Mouse (Mus musculus) MEL (cell line): Measurements from ENCODE around the gene Cops6. TPM values are rescaled to one million over a fixed set of nuclear protein-coding genes. Genes with fewer than 3 reads are reported as not detected.

Experiments used
- DNase-seq: peaks from one replicate; pipeline ENCODE4 v3.0.0; 2011; ENCODE audit warnings: low read depth, low spot score
- H3K27ac ChIP-seq: 2 replicates; pipeline ENCODE4 v1.5.1; 2012; ENCODE audit warnings: low read depth, mild to moderate bottlenecking, control low read depth, low read length, moderate library complexity; ENCODE audit not compliant: control insufficient read depth
- H3K27me3 ChIP-seq, 2 experiments: fragments of 150-350 bp in 1 of 2; sonication (generic) in 1 of 2; 2 replicates each; pipeline ENCODE4 v1.6.1; 2012; ENCODE audit warnings: low read length in 2 of 2, mild to moderate bottlenecking in 2 of 2, improper control_type of control experiment in 1 of 2, moderate library complexity in 1 of 2; ENCODE audit not compliant: insufficient read depth in 2 of 2, control insufficient read depth in 1 of 2
- H3K36me3 ChIP-seq, 2 experiments: 2 replicates each; pipeline ENCODE4 v1.6.1; 2012 to 2014; ENCODE audit warnings: low read length in 2 of 2, improper control_type of control experiment in 1 of 2, inconsistent platforms in 1 of 2, mild to moderate bottlenecking in 1 of 2; ENCODE audit not compliant: insufficient read depth in 2 of 2, control insufficient read depth in 1 of 2
- H3K4me1 ChIP-seq, 2 experiments: fragments of 150-350 bp in 1 of 2; sonication (generic) in 1 of 2; 2 replicates each; pipeline ENCODE4 v1.6.1; 2012; ENCODE audit warnings: low read length in 2 of 2, improper control_type of control experiment in 1 of 2, mild to moderate bottlenecking in 1 of 2; ENCODE audit not compliant: insufficient read depth in 2 of 2, control insufficient read depth in 1 of 2
- H3K4me3 ChIP-seq, 2 experiments: fragments of 150-350 bp in 1 of 2; sonication (generic) in 1 of 2; 2 replicates each; pipeline ENCODE4 v1.5.1; 2012; ENCODE audit warnings: low read depth in 2 of 2, low read length in 2 of 2, mild to moderate bottlenecking in 2 of 2, moderate library complexity in 2 of 2, control low read depth in 1 of 2, improper control_type of control experiment in 1 of 2; ENCODE audit not compliant: control insufficient read depth in 1 of 2, insufficient read depth in 1 of 2
- H3K79me2 ChIP-seq: 2 replicates; pipeline ENCODE4 v1.6.1; 2012; ENCODE audit warnings: mild to moderate bottlenecking, low read length, moderate library complexity; ENCODE audit not compliant: control insufficient read depth, poor library complexity, insufficient read depth
- H3K9ac ChIP-seq: 2 replicates; pipeline ENCODE4 v1.6.1; 2012; ENCODE audit warnings: low read depth, mild to moderate bottlenecking, control low read depth, low read length, moderate library complexity; ENCODE audit not compliant: control insufficient read depth, poor library complexity, severe bottlenecking
- H3K9me3 ChIP-seq: fragments of 150-350 bp; sonication (generic); replicated peaks from 2 replicates; pipeline ENCODE4 v1.6.1; 2012; ENCODE audit warnings: mild to moderate bottlenecking, low read length, improper control_type of control experiment, moderate library complexity; ENCODE audit not compliant: insufficient read depth
- ELF1 ChIP-seq: IDR thresholded peaks from 2 replicates; pipeline ENCODE4 v1.6.1; 2014; ENCODE audit warnings: low read depth, mild to moderate bottlenecking, inconsistent platforms, low read length, improper control_type of control experiment, moderate library complexity
- ETS1 ChIP-seq: IDR thresholded peaks from 2 replicates; pipeline ENCODE4 v1.6.1; 2012; ENCODE audit warnings: low read depth, mild to moderate bottlenecking, inconsistent platforms, low read length, improper control_type of control experiment, moderate library complexity
- HCFC1 ChIP-seq: IDR thresholded peaks from 2 replicates; pipeline ENCODE4 v1.6.1; 2012; ENCODE audit warnings: low read depth, mild to moderate bottlenecking, inconsistent platforms, low read length, improper control_type of control experiment, moderate library complexity
- KAT2A ChIP-seq: conservative IDR thresholded peaks from 2 replicates; pipeline ENCODE4 v1.6.1; 2012; ENCODE audit warnings: low read depth, low read length, improper control_type of control experiment, inconsistent platforms
- MAFK ChIP-seq: IDR thresholded peaks from 2 replicates; pipeline ENCODE4 v1.6.1; 2011; ENCODE audit warnings: low read depth, mild to moderate bottlenecking, low read length, improper control_type of control experiment, borderline replicate concordance
- MXI1 ChIP-seq: IDR thresholded peaks from 2 replicates; pipeline ENCODE4 v1.6.1; 2011; ENCODE audit warnings: mild to moderate bottlenecking, low read depth, low read length, improper control_type of control experiment
- MYB ChIP-seq: IDR thresholded peaks from 2 replicates; pipeline ENCODE4 v1.6.1; 2011; ENCODE audit warnings: mild to moderate bottlenecking, low read depth, low read length, improper control_type of control experiment
- MYC ChIP-seq: IDR thresholded peaks from 2 replicates; pipeline ENCODE4 v1.6.1; 2011; ENCODE audit warnings: low read depth, mild to moderate bottlenecking, low read length, improper control_type of control experiment, moderate library complexity
- NRF1 ChIP-seq: IDR thresholded peaks from 2 replicates; pipeline ENCODE4 v1.6.1; 2014; ENCODE audit warnings: low read depth, mild to moderate bottlenecking, inconsistent platforms, low read length, improper control_type of control experiment, moderate library complexity; ENCODE audit not compliant: poor library complexity, insufficient read depth, severe bottlenecking
- POLR2A ChIP-seq, 2 experiments: IDR thresholded peaks; 2 replicates each; pipeline ENCODE4 v1.6.1; 2011 to 2012; ENCODE audit warnings: low read length in 2 of 2, mild to moderate bottlenecking in 2 of 2, control low read depth in 1 of 2, improper control_type of control experiment in 1 of 2, low read depth in 1 of 2, moderate library complexity in 1 of 2; ENCODE audit not compliant: control insufficient read depth in 1 of 2, insufficient read depth in 1 of 2, poor library complexity in 1 of 2
- POLR2AphosphoS2 ChIP-seq: IDR thresholded peaks from 2 replicates; pipeline ENCODE4 v1.6.1; 2011; ENCODE audit warnings: low read length, improper control_type of control experiment
- SIN3A ChIP-seq: IDR thresholded peaks from 2 replicates; pipeline ENCODE4 v1.6.1; 2012; ENCODE audit warnings: low read length, improper control_type of control experiment, inconsistent platforms
- TAL1 ChIP-seq: IDR thresholded peaks from 2 replicates; pipeline ENCODE4 v1.6.1; 2012; ENCODE audit warnings: mild to moderate bottlenecking, inconsistent platforms, low read length, moderate library complexity, mixed read lengths
- TBP ChIP-seq: IDR thresholded peaks from 2 replicates; pipeline ENCODE4 v1.8.0; 2011; ENCODE audit warnings: low read depth, low read length, improper control_type of control experiment
- UBTF ChIP-seq: IDR thresholded peaks from 2 replicates; pipeline ENCODE4 v1.6.1; 2012; ENCODE audit warnings: low read depth, mild to moderate bottlenecking, inconsistent platforms, low read length, improper control_type of control experiment, moderate library complexity, borderline replicate concordance; ENCODE audit not compliant: insufficient read depth
- USF2 ChIP-seq, 2 experiments: IDR thresholded peaks; 2 replicates each; pipeline ENCODE4 v1.6.1; 2011 to 2012; ENCODE audit warnings: improper control_type of control experiment in 2 of 2, low read length in 2 of 2, borderline replicate concordance in 1 of 2, inconsistent platforms in 1 of 2, low read depth in 1 of 2, mild to moderate bottlenecking in 1 of 2; ENCODE audit not compliant: insufficient read depth in 1 of 2
- ZC3H11A ChIP-seq: IDR thresholded peaks from 2 replicates; pipeline ENCODE4 v1.6.1; 2012; ENCODE audit warnings: low read depth, mild to moderate bottlenecking, inconsistent platforms, low read length, improper control_type of control experiment
- ZMIZ1 ChIP-seq: IDR thresholded peaks from 2 replicates; pipeline ENCODE4 v1.6.1; 2012; ENCODE audit warnings: low read depth, mild to moderate bottlenecking, inconsistent platforms, low read length, improper control_type of control experiment, moderate library complexity
- ZNF384 ChIP-seq: IDR thresholded peaks from 2 replicates; pipeline ENCODE4 v1.6.1; 2012; ENCODE audit warnings: low read depth, mild to moderate bottlenecking, inconsistent platforms, low read length, improper control_type of control experiment
- polyA plus RNA-seq, 2 experiments: library from polyadenylated mRNA; stranded (reverse) in 1 of 2; unstranded in 1 of 2; fragments of >175 nt in 1 of 2; fragments of >200 nt in 1 of 2; gene quantifications; 2 replicates each; pipeline versions ENCODE4 v1.2.1 to v1.2.4; 2012; ENCODE audit warnings: low replicate concordance in 2 of 2, low read depth in 1 of 2; ENCODE audit not compliant: insufficient read length in 2 of 2, insufficient read depth in 1 of 2, missing spikeins in 1 of 2
- total RNA-seq: library from RNA; depleted of rRNA; stranded (reverse); fragments of 300-350 nt; gene quantifications from 2 replicates; pipeline ENCODE4 v1.2.3, GENCODE M21; 2012

Gene Cops6
- total and polyA plus RNA-seq, 3 experiments: 52.6 to 152 TPM; not detected in 1

DNA sequence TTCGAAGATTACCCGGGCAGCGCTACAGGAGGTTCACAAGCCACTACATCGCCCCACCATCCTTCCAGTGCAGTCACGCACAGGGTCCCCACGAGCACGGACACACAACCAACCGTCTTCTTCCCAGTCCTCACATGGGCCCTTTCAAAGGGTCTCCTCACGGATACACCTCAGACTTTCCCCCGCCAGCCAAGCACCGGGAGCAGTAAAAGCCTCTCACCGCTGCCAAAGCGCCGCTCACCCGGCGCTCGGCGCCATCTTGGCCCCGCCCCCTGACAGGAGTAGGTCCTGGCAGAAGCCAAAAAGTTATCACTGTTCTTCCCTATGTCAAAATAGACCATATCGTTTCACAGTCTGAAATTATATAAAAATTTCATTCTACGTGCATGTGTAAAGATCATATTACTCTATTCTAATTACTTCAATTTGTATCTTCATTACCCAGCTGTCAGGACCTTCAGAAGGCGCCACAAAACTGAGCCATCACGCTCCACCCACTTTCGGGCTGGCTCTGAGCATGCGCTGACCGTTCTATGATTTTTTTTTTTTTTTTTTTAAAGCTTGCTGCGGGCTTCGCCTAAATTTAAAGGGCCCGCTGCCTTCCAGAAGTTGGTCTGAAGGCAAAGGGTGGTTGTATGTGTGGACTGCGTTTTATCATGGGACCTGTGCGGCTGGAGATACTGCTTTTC lies 26.2 kb downstream of the Cops6 start, which contains the start of the genes Taf6 and Cnpy4 (continued):
- TF ChIP-seq MYC (no peak), TAL1 (no peak), ZC3H11A (no peak)

DNA sequence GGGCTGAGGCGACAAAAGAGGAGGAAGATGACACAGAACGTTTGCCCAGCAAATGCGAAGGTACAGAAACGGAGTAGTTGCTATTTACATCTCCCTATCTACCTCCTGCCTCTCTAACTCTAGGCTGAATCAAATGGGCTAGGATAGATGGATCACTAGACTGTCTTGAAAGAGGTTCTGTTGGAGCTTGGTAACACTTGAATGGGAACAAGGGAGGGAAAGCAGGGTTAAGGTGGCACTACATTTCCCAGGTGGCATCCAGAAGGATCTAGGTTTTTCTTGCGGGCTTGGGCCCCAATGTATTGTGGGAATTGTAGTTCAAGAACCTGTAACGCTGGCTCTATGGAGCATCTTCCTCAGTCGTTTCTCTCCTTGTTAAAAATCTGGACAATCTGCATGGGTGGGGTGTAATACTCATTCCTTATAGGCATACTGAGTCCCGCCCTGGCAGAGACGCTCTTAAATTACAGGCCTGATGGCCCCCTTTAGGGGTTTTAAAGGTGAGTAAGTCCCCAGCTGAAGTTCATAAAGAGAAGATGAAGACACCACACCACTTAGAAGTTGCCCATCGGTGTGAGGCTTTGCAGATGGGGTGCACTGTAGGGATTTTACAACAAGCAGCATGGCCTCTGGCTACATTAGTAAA lies 26.9 kb downstream of the Cops6 start:
- peak; percentile 92 for DNase-seq
- TF ChIP-seq UBTF (no peak), ETS1 (no peak), MXI1 (no peak), MYB (no peak), ELF1 (no peak), NRF1 (no peak), KAT2A (peak; percentile 80; the same call in 1 of the 2 replicates), MAFK (no peak), SIN3A (peak; percentile 0; the same call in 1 of the 2 replicates), HCFC1 (peak; percentile 93), POLR2A (IDR thresholded peaks at IDR 0.05; ENCODE audit: control insufficient read depth in 1 of 2, insufficient read depth in 1 of 2, low read depth in 1 of 2, low read length in 2 of 2, poor library complexity in 1 of 2) (no peak), ZMIZ1 (no peak), TBP (no peak), USF2 (IDR thresholded peaks at IDR 0.05; ENCODE audit: borderline replicate concordance in 1 of 2, insufficient read depth in 1 of 2, low read depth in 1 of 2, low read length in 2 of 2) (no peak), ZNF384 (no peak), POLR2AphosphoS2 (no peak)
- TF ChIP-seq, all 39 proteins: peak for 3
- Histone ChIP-seq H3K36me3 (peaks cover 0 to 5% of the 10 kb centered on the region in 2 experiments; a peak in 2 of 4 replicates), H3K4me1 (peaks cover 0 to 5% of the 10 kb centered on the region in 2 experiments; a peak in 1 of 4 replicates), H3K27me3 (no peaks in the 10 kb centered on the region), H3K4me3 (peak overlapping the region; percentile 41 to 58), H3K79me2 (peaks cover 6% of the 10 kb centered on the region; the same call in 1 of the 2 replicates), H3K9me3 (no peaks in the 10 kb centered on the region), H3K9ac (peak overlapping the region; percentile 69), H3K27ac (peak overlapping the region; percentile 29)
